Mouse (Mus musculus) G1E (cell line): ENCODE results near the gene Usb1. TPM values are rescaled to one million over a fixed set of nuclear protein-coding genes. Genes with fewer than 3 reads are reported as not detected.
"Not testable (repeated sequence)": the region's sequence is repeated elsewhere in the genome, so short reads cannot be mapped to it uniquely, and the experiment has no call there.

Source experiments
- ATAC-seq: 2 replicates; pipeline ENCODE4 v1.8.0; 2016; ENCODE audit warnings: mild to moderate bottlenecking; ENCODE audit not compliant: insufficient number of reproducible peaks, poor library complexity, low FRiP score, severe bottlenecking; ENCODE audit errors: extremely low read depth
- DNase-seq: peaks from one replicate; pipeline ENCODE4 v3.0.0; 2012; ENCODE audit warnings: low spot score
- H3K27me3 ChIP-seq: 2 replicates; pipeline ENCODE4 v1.6.1; 2012; ENCODE audit warnings: mild to moderate bottlenecking, low read length, inconsistent platforms; ENCODE audit not compliant: insufficient read depth
- H3K36me3 ChIP-seq: replicated peaks from 2 replicates; pipeline ENCODE3; 2012; ENCODE audit warnings: mild to moderate bottlenecking, inconsistent platforms
- H3K4me1 ChIP-seq: 2 replicates; pipeline ENCODE4 v1.6.1; 2012; ENCODE audit warnings: low read depth, low read length, inconsistent platforms, mixed read lengths; ENCODE audit not compliant: insufficient read depth
- H3K4me3 ChIP-seq: 2 replicates; pipeline ENCODE4 v1.5.1; 2012; ENCODE audit warnings: low read depth, mild to moderate bottlenecking, inconsistent platforms, low read length, moderate library complexity, mixed read lengths
- H3K9me3 ChIP-seq: replicated peaks from 2 replicates; pipeline ENCODE4 v1.6.1; 2012; ENCODE audit warnings: inconsistent platforms
- CTCF ChIP-seq: IDR thresholded peaks from 2 replicates; pipeline ENCODE4 v1.5.1; 2012; ENCODE audit warnings: low read depth, low read length, inconsistent platforms, mixed read lengths
- GATA1 ChIP-seq: IDR thresholded peaks from 2 replicates; pipeline ENCODE4 v1.6.1; 2012; ENCODE audit warnings: borderline replicate concordance, low read length, inconsistent platforms, mixed read lengths
- GATA2 ChIP-seq: IDR thresholded peaks from 2 replicates; pipeline ENCODE4 v1.6.1; 2012; ENCODE audit warnings: low read depth, low read length, inconsistent platforms, borderline replicate concordance
- POLR2AphosphoS5 ChIP-seq: IDR thresholded peaks from 2 replicates; pipeline ENCODE4 v1.6.1; 2012; ENCODE audit warnings: low read depth, low read length, inconsistent platforms; ENCODE audit not compliant: insufficient replicate concordance
- TAL1 ChIP-seq: conservative IDR thresholded peaks from 2 replicates; pipeline ENCODE4 v1.6.1; 2012; ENCODE audit warnings: low read depth, low read length, inconsistent platforms, mixed read lengths
- polyA plus RNA-seq: library from polyadenylated mRNA; stranded (reverse); fragments of >175 nt; gene quantifications from 2 replicates; pipeline ENCODE4 v1.2.3, GENCODE M21; 2012
- total RNA-seq, 2 experiments: library from RNA; stranded (forward) in 1 of 2; stranded (reverse) in 1 of 2; fragments of 200-1000 nt in 1 of 2; fragments of >200 nt in 1 of 2; fragmentation: Nextera tagmentation in 1 of 2; gene quantifications; 2 replicates each; pipeline ENCODE4 v1.2.3; 2014 to 2017

Usb1 gene
- total and polyA plus RNA-seq, 3 experiments: 28.0 to 60.0 (median 40.6) TPM

DNA sequence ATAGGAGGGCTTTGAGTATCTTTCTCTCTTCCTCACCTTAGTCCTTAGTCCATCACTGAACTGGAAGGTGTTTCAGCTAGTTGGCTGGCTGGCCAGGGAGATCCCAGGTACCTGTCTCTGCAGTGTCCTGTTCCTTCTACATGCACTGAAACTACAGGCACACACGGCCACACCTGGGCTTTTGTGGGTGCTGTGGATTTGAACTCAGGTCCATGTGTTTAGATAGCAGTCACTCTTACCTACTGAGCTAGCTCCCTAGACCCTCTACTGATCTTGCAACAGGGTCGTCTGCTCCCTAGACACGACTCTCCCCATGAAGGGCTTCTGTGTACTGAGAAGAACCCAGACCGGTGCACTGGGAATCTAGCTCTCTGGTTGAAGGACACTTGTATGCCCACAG lies 45.0 kb downstream of the Usb1 start:
- no peak overlapping the region for H3K4me3 ChIP-seq
- TF ChIP-seq GATA2 (no peak), TAL1 (no peak), GATA1 (no peak), CTCF (no peak), POLR2AphosphoS5 (no peak)
- ATAC-seq (no peak), DNase-seq (no peak)
- H3K36me3 ChIP-seq: no peaks in the 10 kb centered on the region
- H3K9me3 ChIP-seq: no peaks in the 10 kb centered on the region
- H3K4me1 ChIP-seq: 0 out of 2 replicates have a peak, but pooled peaks cover 3% of the 10 kb centered on the region
- peaks cover 24% of the 10 kb centered on the region for H3K27me3 ChIP-seq

GRCm38 (mm10) chr8:95377863-95378291 lies 45.8 kb downstream of the Usb1 start:
- H3K9me3 ChIP-seq: no peaks in the 10 kb centered on the region
- H3K36me3 ChIP-seq: no peaks in the 10 kb centered on the region
- TF ChIP-seq POLR2AphosphoS5 (no peak), TAL1 (no peak), GATA1 (no peak), CTCF (no peak), GATA2 (no peak)
- H3K27me3 ChIP-seq: peaks cover 23% of the 10 kb centered on the region
- no peak for ATAC-seq
- H3K4me1 ChIP-seq: 0 out of 2 replicates have a peak, but pooled peaks cover 3% of the 10 kb centered on the region
- no peak overlapping the region for H3K4me3 ChIP-seq
- DNase-seq: no peak

DNA sequence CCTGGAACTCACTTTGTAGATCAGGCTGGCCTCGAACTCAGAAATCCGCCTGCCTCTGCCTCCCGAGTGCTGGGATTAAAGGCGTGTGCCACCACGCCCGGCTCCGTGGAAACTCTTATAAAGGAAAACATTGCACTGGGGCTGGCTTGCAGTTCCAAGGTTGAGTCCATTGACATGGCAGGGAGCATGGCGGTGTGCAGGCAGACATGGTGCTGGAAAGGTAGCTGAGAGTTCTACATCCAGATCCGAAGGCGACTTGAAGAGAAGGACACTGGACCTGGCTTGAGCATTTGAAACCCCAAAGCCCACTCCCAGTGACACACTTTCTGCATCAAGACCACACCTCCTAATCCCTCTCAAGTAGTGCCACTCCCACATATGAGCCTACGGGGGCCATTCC lies 46.8 kb downstream of the Usb1 start:
- H3K4me1 ChIP-seq, H3K4me3 ChIP-seq, H3K9me3 ChIP-seq, H3K36me3 ChIP-seq, ATAC-seq, DNase-seq: not testable (repeated sequence)
- peaks cover 23% of the 10 kb centered on the region for H3K27me3 ChIP-seq

DNA sequence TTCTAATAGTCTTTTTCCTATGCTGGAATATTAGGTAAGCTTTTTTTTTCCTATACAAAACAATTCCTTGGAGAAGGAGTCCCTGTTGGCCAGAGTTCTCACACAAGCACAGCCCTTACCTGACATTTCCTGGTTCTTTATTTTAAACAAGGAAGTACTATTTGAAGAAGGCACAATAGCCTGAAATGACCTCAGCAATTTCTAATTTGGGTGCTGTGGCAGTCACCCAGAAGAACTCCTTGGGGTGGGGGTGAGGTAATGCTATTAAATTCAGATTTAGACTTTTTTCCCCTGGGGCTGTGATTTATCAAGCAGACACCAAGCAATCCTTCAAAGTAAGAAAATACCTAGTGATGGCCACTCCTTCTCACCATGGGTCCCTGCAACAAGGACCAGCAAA lies 48.9 kb downstream of the Usb1 start:
- TF ChIP-seq POLR2AphosphoS5: no peak
- TF ChIP-seq GATA2: no peak
- TF ChIP-seq CTCF: no peak
- TF ChIP-seq TAL1: no peak
- no peak for TF ChIP-seq GATA1
- no peak for DNase-seq
- H3K4me1 ChIP-seq: 0 out of 2 replicates have a peak, but pooled peaks cover 3% of the 10 kb centered on the region

DNA sequence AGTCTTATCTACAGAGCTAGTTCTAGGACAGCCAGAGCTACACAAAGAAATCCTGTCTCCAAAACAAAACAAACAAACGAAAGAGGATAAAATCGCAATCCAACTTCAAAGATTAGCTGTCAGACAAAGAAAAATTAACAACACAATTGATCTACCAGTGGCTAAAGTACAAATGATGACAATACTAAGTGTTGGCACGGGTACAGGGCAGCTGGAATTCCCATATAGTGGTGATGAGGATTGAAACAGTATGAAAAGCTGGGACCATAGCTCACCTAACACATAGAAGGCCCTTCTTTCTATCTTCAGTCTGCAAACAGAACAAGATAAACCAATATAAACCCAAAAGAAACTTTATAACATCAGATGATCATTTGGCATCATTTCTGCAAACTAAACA lies 49.5 kb downstream of the Usb1 start:
- H3K4me1 ChIP-seq: 0 out of 2 replicates have a peak, but pooled peaks cover 3% of the 10 kb centered on the region
- no peak overlapping the region for H3K4me3 ChIP-seq
- no peaks in the 10 kb centered on the region for H3K36me3 ChIP-seq
- TF ChIP-seq GATA2 (no peak), TAL1 (no peak), POLR2AphosphoS5 (no peak)
- ATAC-seq (no peak), DNase-seq (no peak)
- no peaks in the 10 kb centered on the region for H3K9me3 ChIP-seq
- peaks cover 9% of the 10 kb centered on the region for H3K27me3 ChIP-seq

More for the DNA sequence above, 48.9 kb downstream of the Usb1 start:
- Histone ChIP-seq H3K27me3 (peaks cover 12% of the 10 kb centered on the region), H3K36me3 (no peaks in the 10 kb centered on the region), H3K9me3 (no peaks in the 10 kb centered on the region), H3K4me3 (no peak overlapping the region)
- no peak for ATAC-seq

DNA sequence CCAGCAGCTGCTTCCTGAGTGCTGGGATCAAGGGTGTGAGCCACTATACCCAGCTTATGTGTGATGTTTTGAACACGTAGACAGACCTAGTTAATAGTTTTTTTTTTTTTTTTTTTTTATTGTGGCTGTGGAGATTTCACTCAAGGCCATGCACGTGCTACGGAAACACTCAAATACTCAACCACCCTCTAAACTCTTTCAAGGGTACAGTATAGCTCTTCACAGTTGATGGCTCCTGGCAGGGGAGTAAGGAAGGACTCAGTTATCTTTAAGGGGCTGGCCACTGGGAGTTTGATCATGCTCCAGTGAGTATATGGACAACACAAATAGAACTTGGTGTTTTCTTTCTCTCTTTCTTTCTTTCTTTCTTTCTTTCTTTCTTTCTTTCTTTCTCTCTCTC lies 52.4 kb downstream of the Usb1 start:
- H3K4me1 ChIP-seq: no peaks in the 10 kb centered on the region
- H3K9me3 ChIP-seq: no peaks in the 10 kb centered on the region
- TF ChIP-seq GATA2: no peak
- TF ChIP-seq CTCF: no peak
- no peak for TF ChIP-seq POLR2AphosphoS5
- TF ChIP-seq GATA1: no peak
- no peak for TF ChIP-seq TAL1
- ATAC-seq: no peak
- no peak for DNase-seq
- H3K27me3 ChIP-seq: peaks cover 11% of the 10 kb centered on the region
- H3K4me3 ChIP-seq: no peak overlapping the region
- H3K36me3 ChIP-seq: no peaks in the 10 kb centered on the region

- Histone ChIP-seq H3K4me1 (peaks cover 2% of the 10 kb centered on the region; the same call in 1 of the 2 replicates), H3K27me3 (peaks cover 15% of the 10 kb centered on the region), H3K4me3 (no peak overlapping the region), H3K9me3 (no peaks in the 10 kb centered on the region), H3K36me3 (no peaks in the 10 kb centered on the region)
- DNase-seq (no peak), ATAC-seq (no peak)
- TF ChIP-seq TAL1 (no peak), GATA1 (no peak)
These were observed 54.0 kb downstream of the Usb1 start for GRCm38 (mm10) chr8:95386037-95386436.
